Mouse (Mus musculus) cerebellum, postnatal 14 days (tissue): ENCODE results near the gene Cnnm1.
"Not testable (repeated sequence)": the region's sequence is repeated elsewhere in the genome, so short reads cannot be mapped to it uniquely, and the experiment has no call there.

Experiments used
- DNase-seq, 2 experiments: peaks; one replicate each; pipeline ENCODE4 v3.0.0; 2021; ENCODE audit warnings: mixed read lengths in 2 of 2

The Cnnm1 gene

DNA sequence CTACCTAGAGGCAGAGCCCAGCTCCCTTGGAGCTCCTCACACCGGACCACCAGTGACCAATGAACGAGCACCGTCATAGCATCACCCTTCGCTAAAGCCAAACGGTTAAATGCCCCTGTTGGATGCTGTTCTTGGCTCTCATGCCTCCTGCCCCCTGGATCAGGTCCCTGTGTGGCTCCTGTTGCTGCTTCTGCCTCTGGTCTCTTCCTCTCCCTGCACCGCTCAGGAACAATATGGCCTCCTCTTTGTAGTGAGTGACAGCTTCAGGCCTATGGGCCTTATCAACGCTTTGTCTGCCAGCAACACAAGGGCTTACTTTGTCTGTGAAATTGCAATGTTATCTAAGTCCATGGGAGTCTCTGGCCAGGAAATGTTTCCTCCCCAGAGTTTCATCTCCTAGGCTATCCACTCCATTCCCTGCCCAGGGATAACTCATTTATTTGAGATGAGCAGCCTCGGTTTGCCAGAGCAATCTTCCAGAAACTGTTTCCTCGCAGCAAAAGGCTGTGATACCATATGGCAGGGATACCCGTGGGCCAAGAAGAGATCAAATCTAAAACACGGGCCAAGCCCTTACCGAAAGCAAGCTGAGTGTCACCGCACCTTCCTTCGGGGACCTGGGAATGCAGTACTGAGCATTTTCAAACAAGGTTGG, 25.5 kb downstream of the Cnnm1 start:
- DNase-seq = peak; percentile 76 to 89

DNA sequence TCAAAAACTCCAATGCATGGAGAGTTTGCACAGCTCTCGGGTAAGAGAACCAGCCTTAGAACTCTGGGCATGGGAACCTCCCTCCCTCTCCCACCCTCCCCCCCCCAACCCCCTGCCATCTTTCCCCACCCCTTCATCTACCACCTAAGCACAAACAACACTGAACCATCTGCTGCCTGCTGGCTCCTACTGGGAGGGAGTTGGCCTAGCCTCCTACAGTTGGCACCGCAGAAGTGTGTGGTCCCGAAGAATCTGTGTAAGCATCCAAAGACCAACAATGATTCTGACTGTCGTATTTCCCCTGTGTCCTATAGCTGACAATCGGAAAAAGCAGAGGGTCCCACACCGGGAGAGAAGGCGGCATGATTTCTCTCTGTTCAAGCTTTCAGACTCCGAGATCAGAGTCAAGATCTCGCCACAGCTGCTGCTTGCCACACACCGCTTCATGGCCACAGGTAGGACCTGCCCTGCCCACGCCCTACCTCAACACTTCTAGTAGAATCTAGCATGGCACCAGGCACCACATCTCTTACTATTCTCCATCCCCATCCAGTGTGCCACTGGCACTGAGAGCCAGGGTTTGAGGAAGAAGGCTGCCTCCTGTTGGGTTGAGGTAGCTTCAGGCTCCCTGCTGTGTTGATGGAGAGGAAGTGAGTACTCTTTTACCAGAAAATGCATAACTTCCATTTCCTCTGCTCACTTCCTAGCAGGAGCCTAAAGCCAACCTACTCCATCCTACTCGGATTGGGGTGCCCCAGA, 27.9 kb downstream of the Cnnm1 start:
- peak; percentile 66 to 88 for DNase-seq

- no peak for DNase-seq
Observed at GRCm38 (mm10) chr19:43469333-43469732, 29.1 kb downstream of the Cnnm1 start.

DNA sequence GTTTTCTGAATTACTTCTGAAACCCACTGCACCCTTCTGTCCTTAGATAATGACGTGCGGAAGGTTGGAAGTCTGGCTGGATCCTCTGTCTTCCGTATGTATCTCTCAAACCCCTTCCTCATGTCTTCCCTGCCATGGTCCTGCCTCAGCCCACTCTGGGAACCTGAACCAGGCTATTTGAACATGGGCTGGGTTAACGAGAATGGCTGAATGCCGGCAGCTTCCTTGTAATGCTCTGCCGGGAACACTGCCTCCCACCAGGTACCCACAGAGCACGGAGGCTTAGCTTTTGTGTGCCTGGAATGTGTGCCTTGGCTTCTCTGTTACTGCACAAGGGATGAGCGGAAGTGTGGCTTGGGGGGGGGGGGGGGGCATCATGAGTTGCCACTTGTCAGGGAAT, 32.1 kb downstream of the Cnnm1 start:
- no peak for DNase-seq

GRCm38 (mm10) chr19:43472781-43473180, 32.5 kb downstream of the Cnnm1 start:
- DNase-seq = peak; percentile 85 to 89

DNA sequence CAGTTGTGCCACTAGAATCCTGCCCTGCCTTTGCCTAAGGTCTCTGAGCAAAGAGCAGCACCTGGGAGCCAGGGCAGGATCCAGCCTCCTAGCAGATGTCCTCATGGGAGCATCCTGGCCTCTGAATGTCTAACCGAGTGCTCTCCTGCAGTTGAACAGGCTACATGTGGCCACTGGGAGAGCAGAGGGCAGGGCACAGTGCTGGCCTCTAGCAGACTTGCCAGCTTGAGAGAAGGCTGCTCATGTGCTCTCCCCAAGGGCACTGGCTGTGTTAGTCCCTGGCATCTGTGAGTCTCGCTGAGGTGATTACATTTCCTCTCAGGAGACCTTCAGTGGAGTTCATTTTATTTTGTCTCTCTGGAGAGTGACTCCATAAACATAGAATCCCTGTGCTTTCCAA, 35.4 kb downstream of the Cnnm1 start:
- DNase-seq = no peak

DNA sequence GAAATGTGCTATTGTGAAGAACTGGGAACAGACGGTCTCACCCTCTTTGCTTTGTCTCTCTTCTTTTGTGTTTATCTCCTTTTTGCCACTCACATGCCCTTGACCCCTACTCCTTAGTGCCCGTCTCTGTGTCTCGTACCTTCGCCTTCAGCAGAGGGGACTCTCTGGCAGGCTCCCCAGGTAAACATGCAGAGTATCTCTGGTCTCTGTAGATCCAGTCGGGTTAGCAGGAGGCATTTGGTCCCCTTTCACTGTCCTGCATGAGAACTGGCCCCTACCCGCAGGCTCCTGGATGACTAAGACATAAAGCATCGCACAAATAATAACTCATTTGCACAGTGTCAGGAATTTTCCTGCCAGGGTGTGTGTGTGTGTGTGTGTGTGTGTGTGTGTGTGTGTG, 35.8 kb downstream of the Cnnm1 start:
- no peak for DNase-seq

DNA sequence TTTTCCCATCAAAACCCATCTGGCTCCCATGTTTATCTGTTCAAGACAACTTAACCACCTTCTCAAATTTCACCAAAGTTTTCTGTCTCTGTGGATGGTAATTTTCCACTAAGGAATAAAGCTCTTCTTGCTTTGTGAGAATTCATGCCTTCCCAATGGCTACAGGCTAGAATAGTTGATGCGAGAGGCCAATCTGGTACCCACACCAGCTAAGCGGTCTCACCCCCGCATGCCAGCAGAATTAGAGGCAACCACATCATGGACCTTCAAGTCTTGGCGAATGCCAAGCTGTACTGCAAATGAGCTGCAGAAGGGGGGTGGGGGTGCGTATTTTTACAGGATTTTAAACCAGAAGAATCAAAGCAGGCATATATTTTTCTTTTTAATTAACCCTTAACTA, 37.2 kb downstream of the Cnnm1 start:
- no peak for DNase-seq

GRCm38 (mm10) chr19:43478891-43479290, 38.7 kb downstream of the Cnnm1 start:
- DNase-seq = peak; percentile 88 to 93

- no peak for DNase-seq
Observed at GRCm38 (mm10) chr19:43479431-43479830, 39.2 kb downstream of the Cnnm1 start.

GRCm38 (mm10) chr19:43480512-43480911, 40.3 kb downstream of the Cnnm1 start:
- no peak for DNase-seq

DNA sequence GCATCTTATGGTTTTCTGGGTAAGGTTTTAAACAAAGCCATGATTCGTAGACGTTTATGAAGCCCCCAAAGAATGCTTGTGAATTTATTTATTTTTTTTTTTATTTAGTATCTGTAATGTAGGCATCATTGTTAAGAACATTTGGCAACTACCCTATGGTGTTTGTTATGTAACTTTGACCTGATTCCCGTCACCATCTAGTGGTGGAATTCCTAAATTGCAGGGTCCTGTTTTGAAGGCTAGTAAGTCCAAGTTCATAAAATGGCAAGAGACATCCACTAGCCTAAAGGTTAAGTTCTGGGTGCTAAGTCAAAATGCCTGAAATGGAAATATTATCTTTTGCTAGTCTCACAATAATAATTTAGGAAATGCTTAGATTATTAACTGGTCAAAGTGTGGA, 47.2 kb downstream of the Cnnm1 start:
- DNase-seq = peak; percentile 78 to 79

GRCm38 (mm10) chr19:43493316-43493715, 53.1 kb downstream of the Cnnm1 start:
- not testable (repeated sequence) for DNase-seq

GRCm38 (mm10) chr19:43493878-43494277, 53.6 kb downstream of the Cnnm1 start:
- no peak for DNase-seq

- no peak for DNase-seq
Observed at GRCm38 (mm10) chr19:43494914-43495313, 54.7 kb downstream of the Cnnm1 start.

GRCm38 (mm10) chr19:43495846-43496245, 55.6 kb downstream of the Cnnm1 start:
- peak; percentile 68 to 72 for DNase-seq

GRCm38 (mm10) chr19:43497440-43497839, 57.2 kb downstream of the Cnnm1 start:
- no peak for DNase-seq

DNA sequence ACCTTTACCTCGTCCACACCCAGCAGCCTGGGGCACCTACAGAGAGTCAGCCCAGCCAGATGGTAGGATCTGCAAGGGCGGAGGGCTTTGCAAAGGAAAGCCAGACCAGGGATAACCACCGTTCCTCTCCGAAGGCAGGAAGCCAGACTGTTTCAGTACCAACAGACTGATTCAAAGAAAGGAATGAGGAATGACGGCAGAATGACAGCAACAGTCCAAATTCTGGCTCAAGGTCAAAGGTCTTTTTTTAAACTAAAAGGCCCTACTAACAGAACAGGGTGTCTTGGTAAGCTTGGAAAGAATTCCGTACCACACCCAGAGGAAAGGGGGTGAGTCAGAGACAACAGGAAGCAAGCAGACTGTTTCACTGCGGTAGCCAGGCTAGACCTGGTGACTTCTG, 58.6 kb downstream of the Cnnm1 start:
- no peak for DNase-seq

- no peak for DNase-seq
Observed at GRCm38 (mm10) chr19:43502630-43503029, 62.4 kb downstream of the Cnnm1 start.

DNA sequence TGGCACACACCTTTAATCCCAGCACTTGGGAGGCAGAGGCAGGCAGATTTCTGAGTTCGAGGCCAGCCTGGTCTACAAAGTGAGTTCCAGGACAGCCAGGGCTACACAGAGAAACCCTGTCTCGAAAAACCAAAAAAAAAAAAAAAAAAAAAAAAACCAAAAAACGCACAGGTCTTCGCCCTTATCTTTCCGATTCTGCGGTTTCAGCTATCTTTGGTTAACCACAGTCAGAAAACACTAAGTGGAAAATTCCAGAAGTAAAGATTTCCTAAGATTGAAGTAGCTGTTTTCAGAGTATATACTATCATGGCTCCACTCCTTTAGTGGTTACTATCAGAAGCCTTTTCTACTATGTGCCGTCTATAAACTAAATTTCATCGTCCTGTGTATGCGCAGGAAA, 63.4 kb downstream of the Cnnm1 start:
- DNase-seq = not testable (repeated sequence)

DNA sequence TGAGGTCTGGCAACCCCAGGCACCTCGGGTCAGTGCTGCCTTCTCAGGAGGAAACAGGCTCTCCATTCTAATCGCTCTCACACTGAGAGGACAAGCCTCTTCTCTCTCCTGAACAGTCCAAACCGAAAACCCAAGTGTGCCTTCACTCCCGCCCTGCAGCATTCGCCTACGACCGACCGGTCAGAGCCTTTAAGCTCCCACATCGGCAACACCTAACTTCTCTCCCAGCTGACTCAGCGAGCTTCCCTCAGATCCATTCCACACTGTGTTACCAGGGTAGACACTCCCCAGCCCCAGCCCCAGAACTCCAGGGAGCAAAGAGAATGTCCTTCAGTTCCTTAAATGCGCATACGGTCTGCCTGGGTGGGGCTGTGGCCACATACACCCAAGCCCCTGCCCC, 65.2 kb downstream of the Cnnm1 start:
- no peak for DNase-seq

GRCm38 (mm10) chr19:43510436-43511220, 70.4 kb downstream of the Cnnm1 start:
- no peak for DNase-seq
